Mouse (Mus musculus) testis, postnatal 14 days (tissue): ENCODE data around the gene Clock.

ENCODE experiments used
- DNase-seq: peaks from one replicate; pipeline ENCODE4 v3.0.0; 2021; ENCODE audit warnings: low spot score

Gene Clock

DNA sequence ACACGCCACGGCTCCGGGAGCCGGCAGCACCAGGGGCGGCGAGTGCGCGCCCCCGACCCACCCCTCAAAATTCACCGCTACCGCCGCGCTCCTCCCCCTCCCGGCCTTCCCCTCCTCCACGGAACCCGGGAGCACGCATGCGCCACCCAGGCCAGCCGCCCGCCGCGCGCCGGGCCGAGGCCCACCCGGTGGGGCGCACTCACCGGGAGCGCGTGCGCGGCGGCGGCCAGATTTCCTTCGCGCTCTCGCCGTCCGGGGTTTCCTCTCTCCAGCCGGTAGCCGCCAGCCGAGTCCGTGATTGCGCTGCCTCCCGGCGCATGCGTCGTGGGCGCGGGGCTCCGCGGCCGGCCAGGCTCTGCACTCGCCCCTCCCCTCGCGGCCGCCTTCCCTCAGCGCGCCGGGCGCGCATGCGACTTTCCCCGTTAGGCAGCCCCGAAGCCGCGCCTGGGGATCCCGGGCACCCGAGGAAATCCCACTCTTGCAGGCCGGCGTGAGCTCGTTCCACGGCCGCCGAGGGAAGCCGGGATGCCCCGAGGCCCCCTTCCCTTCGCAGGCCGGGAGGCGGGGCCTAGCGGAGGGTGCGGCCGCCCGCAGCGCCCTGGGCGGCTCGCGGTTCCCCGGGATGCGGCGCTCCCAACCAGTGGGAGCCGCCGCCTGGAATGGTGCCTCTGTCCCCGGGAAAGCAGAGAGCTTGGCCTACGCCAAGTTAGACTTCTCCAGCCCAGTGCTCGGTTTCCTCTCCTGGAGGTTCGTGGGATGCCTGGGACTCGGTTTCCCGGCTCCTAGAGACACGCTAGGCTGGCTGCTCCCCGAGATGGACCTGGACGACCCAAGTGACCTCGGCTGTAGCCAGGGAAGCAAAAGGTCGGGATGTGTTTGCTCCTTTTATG lies at the start of gene Clock:
Clock (minus strand) TSS at position 341 of the 890 bp plus-strand sequence.
- peak; percentile 92 for DNase-seq

DNA sequence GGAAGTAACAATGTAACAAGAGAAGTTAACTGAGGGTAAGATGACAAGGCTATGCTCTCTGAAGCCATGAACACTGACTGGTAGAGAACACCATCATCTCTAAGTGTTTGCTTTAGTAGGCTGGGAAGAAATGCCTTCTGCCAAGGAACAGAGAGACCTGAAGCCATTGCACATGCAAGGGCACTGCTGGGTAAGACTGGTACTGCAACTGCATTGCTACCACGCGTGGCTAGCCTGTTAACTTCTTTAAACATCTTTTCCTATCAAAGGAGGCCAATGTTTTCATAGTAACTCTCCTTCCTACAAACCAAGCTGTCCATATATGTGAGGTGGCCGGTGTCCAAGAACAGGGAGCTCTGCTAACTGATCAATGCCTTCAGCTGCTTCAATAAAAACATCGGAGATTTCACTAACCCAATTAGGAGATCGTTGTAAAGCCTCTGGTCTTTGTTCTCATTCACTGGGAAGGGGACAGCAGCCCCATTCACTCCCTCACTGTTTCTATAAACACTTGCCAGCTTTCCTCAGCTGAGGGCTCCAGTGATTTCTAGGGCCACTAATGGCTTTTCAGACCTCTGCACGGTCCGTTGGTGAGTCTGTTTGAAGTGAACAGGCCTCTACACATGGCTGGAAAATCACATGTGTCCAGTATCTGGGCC lies 47.5 kb upstream of the Clock start:
- no peak for DNase-seq

DNA sequence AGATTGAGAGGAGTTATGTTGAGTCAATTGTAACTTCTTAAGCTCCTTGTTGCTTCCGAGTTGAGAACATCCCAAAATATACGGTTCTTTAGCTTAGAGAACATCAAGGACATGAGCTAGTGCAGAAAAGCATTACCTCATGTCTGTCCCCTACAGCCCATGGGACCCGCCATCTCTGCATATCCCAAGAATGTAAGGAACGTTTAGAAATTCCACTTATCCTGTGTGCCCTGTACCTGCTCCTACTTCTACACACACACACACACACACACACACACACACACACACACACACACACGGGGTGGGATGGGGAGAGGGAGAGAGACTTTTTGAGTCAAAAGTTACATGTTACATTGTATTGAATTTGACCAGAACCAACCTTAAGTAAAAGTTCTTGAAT lies 46.9 kb upstream of the Clock start:
- no peak for DNase-seq

DNA sequence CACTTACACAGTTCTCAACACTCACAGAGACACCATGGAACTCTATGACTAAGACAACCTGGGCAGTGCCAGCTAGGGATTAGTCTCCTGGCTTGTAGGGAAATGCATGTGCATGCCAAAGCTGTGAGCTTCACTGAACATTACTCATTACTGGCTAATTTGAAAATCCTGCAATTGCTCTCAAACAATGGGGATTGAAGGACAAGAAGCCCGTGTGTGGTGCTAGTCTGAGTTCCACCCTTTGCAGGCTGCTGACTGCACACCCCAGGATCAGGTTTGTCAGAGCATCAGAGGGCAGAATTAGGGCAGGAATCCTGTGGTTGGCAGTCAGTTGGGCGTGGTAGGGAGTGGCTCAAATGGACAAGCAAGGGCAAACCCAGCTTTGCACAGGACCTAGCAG lies 41.5 kb upstream of the Clock start:
- no peak for DNase-seq

DNA sequence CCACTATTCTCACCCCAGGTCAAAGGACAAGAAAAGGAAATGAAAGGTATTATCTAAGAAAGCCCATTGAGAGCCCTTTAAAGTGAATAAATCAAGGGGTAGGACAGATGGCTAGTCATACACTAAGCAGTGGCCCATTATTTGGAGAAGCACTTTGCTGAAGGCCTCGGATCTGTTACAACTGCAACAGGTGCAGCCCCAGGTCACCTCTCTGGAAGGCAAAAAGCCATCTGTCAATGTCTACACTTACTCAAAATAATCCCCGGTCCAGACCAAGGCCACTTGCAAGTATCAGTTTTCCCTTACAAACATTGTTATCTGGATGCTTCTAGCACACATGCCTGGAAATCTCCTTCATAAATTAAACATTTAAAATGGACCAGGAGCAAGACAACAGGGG lies 36.3 kb upstream of the Clock start:
- DNase-seq, result no peak

DNA sequence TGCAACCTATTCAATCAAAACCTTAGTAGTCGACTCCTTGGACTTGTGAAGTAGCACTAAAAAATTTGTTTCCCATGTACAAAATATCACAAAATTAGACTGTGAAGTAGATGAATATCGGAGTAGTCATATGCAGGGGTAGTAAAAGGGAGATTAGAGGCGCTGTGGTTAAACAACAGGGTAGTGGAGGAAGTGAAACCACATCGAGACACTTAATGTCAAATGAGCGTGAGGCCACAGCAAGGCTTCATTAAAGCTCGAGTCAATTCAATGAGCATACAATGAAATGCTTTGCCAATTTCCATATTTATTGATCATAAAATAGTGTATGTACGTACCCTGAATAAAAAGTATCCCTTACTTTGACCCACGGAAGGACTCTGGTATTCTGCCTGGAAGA lies 32.5 kb upstream of the Clock start:
- no peak for DNase-seq

DNA sequence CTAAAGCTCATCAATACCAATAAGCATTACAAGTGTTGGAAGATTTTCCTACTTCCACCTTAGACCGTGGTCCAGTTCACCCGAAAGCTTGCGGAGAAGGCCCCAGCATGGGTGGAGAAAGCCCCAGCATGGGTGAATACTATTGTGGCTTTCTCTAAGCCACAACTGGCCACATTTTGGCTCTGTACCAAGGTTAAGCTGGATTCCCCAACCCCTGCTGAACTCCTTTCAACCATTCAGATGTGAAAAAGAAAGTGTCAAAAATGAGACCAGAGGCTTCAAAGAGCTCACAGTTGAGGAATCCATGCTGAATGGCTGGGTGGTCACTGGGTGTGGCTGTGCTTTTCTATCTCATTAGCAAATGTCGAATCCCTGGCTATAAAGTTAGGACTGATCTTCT lies 29.2 kb upstream of the Clock start:
- DNase-seq, result no peak

DNA sequence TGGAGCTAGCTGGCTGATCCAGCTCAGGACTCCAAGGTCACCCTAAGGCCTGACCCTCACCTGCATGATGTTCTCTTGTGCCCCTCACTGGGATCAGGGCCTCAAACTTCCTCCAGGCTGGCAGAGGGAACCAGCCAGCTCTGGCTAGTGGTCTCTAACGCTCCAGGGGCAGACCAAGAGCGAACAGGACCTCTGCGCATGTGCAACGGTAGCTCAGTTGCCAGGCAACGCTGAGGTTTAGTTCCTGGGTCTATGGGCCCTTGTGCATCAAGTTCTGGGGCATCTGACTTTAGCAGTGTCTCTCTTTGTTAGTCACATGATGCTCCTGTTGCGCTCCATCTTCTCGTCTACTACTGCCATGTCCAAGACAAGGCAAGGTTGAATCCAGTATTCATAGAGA lies 26.4 kb upstream of the Clock start, which contains the start of gene Pdcl2:
Pdcl2 (minus strand) TSS at position 204 of the 400 bp plus-strand sequence.
- DNase-seq, result peak; percentile 66

DNA sequence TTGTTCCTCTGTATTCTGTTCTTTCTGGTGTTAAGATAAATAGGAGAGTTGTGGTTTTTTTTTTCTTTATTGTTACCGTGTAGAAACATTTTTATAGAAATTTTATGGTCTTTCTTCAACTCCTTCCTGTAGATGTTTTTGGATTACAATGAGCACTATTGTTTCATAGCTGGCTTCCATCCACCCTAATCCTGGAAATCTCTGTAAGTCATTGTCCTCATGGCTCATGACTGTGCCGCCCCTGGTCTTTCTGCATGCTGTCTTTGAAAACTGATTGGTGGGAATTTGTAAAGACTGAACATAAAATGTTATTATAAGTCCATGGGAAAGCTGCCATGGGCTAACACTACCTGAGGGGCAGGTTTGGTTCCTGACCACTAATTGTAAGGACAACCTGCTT lies 22.7 kb upstream of the Clock start:
- DNase-seq, result peak; percentile 51

DNA sequence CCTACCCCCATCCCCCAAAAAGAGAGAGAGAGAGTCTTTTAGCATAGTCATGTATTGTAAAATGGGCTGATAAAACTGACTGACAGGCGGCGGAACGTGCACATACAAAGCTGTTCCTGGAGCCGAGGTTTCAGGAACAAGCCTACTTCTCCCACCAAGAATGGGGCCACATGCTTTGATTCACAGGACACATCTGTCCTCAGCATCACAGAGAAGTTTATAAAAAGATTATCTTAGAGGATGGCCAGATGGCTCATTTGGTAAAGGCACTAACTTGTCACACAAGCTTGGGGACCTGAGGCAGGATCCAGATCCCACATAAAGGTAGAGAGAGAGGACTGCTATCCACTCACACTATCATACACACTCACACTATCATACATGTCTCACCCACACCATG lies 20.5 kb upstream of the Clock start:
- no peak for DNase-seq

DNA sequence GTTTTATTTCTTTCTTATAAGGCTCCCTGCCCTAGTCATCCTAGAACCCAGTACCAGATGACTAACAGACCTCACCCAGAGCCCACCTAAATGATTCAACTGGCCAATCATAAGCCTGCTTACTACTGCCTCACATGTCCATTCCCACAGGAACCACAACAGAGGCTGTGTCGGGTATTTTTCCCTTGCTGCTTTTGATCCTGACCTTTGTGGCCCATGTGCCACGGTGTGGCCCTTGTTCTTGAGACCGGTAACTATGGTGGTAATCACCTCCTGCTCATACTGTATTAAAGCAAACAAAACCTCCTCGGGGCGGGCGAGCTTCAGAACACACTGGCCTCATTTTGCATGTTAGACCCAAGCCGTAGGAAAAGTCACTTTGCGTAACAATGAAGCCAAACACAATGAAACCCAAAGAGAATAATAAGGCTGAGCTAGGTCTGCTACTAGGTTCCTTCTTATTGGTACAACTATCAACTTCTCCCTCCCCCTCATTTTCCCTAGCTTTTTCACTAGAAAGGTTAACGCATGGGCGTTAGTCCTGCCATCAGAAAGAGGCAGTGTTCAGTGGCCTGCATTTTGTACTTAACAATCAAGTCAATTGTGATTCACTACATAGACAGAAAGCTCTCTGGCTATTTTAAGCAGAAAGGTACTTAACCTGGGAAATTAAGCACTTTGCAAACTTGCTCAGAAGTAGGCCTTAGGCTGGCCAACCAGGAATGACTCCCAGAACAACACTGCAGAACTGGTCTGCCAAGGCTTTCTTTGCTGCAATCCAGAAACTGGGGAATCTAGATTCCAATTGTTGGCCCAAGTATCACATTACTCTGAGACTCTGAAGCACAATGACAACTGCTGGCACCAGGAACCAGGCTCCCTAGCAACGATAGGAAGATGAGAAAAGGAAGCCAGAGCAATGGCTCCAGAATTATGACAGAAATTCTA lies 16.9 kb upstream of the Clock start:
- no peak for DNase-seq

DNA sequence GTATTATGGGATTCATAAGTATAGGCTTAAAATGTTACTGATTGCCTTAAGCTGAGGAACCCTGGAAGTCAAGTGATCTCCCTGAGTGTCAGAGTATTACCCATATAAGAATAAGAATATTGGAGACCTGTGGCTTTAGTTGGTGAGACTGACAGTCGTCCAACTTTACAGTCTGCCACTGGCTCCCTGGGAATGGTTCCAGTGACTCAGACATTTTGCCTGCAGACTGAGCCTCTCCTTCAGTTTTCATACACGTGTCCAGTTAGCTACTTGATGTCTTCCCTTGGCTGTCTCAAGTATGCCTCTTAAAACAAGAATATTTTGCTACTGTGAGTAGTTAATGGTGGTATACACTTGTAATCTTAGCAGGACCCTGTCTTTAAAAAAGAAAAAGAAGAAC lies 3.6 kb upstream of the Clock start:
- DNase-seq, result no peak

DNA sequence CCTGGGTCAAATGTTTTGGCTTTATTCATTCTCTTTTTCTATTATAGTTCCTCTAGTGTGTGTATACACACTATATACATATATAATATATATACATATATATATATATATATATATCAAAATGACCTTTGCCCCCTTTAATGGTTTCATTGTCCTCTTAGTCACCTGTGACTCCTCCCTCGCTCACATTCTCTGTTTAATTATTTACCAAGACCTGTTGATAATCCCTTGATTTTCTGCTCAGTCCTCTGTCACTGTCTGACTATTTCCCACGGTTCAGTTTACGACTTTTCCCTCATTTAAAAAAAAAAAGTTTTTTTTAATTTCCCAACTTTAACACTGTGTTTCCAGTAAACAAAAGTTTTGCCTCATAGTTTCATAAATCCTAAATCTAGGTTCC lies 1.7 kb upstream of the Clock start:
- DNase-seq, result no peak

DNA sequence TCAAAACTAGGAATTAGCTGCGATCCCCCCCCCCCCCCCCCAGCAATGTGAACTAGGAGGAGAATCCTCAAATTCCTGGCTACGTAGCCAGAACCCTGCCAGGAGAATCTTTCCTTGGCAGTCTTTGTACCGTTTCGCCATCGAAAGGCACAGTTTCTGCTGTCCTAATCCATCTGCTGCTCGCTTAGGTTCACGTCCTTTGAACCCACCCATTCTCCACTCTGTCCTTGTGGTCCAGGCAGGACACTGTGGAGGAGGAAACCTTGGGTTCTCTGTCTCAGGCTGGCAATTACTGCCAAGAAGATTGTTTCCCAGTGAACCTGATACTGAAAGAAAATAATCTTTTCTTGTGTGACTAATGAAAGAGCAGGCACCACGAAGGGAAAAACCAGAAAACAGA lies 1.0 kb upstream of the Clock start:
- peak; percentile 68 for DNase-seq

DNA sequence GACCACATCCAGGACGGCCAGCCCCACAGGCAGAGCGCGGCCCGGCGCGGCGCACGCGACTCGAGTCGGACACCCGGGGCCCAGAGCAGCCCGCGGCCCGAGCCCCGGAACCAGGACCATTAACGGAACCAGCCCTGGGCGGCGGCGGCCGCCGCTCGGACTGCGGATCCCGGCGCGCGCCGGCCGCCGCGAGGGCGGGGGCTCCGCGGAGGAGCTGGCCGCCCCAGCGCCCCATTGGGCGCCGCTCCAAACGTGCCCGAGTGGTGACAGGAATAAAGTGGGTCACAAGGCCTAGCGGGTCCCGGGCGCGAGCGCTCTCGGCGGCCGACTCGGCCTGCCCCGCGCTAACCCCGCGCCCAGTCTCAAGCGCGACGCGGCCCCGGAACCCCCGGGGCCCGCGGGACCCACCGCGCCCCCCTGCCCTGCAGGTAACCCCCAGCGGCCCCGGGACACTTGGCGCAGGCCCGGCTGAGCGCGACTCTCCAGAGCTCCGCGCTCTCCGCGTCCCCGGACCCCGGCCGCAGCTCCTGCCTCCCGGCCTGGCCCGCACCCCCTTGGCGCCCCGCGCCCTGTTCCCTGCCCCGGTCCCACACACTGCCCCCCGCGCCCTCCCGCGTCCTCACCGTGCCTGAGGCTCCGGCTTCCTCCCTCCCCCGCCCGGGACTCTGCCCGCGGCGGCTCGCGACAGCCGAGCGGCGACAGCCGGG lies 694 bp downstream of the Clock start:
- DNase-seq, result peak; percentile 82

DNA sequence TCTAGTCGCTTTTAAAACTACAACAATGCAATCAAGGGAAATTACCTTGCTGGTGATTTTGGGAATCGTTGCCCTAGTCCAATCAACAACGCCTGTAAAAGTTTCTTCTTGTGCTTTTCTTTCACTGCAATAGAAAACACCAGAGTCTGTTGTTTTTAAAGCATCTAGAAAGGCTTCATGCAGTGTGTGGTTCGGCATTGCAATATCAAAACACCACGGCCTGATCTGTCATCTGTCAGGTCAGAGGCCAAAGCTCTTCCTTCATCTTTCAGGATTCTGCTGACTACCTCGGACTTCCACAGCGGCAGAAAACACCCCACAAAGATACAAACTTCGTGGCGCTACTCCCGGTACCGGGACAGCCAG lies 1.2 kb downstream of the Clock start:
- DNase-seq, result no peak

DNA sequence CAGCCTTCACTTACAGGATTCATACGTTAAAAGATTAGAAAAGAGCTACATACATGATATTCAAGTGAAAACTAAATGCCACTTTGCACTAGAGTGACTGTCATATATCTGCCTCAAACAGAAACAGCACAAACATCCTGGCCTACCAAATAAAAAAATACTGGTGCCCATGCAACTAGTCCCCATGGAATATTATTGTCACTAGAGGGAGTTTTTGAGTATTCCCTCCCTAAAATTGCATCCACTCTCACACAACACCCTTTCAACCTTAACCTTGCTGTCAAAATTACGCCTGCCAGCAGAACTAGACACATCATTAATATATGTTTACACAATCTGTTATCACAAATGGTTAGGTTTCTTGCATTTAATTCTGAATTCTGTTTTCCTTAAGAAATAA lies 2.6 kb downstream of the Clock start:
- no peak for DNase-seq

DNA sequence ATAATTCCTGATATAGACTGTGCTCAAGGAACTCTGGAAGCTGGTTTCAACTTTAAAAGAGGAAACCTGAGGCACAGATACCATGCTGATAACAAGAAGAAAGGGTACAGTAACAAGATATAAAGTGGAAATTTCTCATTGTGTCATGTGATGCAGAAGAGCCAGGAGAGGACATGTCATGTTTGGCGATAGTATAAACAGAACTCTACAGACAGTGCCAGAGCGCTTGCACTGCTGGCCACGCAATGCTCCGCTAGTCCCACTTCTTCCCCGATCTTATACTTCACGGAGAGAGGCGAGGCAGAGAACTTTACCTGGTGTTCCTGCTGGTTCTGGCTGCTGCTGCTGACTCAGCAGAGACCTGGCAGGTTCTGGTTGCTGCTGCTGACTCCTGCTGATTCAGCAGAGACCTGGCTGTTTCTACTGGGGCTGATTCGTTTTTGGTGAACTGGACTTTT lies 15.3 kb downstream of the Clock start:
- DNase-seq, result no peak

DNA sequence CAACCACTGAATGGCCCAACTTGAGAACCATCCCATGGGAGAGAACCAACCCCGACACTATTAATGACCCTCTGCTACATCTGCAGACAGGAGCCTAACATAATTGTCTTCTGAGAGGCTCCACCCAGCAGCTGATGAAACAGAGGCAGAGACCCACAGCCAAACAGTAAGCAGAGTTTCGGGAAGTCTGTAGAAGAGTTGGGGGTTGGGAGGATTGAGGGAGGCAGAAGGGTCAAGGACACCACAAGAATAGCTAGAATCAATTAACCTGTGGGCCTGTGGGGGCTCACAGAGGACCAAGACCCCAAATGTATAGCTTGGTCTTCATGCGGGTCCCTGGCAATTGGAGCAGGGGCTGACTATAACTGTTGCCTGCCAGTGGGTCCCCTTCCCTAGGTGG lies 16.3 kb downstream of the Clock start:
- DNase-seq, result no peak

DNA sequence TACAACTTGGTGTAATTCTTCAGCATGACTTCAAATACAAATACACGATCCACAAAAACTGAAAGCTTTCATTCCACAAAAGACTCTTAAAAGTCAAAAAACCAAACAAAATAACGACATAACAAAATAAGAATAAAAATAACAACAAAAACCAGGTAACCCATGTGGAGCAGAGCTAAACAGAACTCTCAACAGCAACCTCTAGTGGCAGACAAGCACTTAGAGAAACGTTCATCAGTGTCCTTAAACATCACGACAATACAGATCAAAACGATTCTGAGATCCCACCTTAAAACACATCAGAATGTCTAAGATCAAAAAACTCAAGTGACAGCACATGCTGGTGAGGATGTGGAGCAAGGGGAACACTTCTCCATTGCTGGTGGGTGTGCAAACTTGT lies 17.5 kb downstream of the Clock start:
- DNase-seq, result no peak

DNA sequence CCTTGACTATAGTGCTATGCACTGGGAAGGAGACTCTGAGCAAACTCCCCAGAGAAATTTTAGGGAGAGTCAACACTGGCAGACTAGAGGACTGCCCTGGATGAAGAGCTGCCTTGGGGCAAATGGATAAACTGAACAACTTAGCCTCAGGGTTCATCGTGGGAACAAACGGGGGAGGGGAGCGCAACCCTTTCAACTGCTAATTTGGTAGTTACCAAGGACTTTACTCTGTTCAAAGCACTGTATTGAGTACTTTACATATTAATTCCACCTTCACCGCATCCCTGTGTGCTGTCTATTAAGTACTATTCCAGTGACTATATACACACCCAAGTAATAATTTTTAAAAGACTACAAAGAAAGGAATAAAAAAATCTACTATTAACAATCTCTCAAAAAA lies 18.9 kb downstream of the Clock start:
- DNase-seq, result no peak

DNA sequence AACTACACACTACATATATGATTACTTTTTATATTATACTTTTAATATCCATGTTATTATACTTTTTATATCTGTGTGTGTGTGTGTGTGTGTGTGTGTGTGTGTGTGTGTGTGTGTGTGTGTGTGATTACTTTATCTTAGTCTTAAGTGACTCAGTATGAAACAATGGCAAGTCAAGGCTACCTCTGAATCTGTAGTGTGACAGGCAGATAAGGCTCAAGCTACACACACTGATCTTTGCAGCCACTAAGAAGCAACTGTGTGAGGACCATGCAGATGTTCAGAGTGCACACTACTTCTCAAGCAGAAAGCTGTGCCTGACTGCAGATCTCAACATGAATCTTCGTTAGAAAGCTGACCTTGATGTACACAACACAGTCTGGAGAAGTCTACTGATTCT lies 20.7 kb downstream of the Clock start:
- DNase-seq, result no peak
